Mouse (Mus musculus): ENCODE results near the gene Gm10647. TPM values are rescaled to one million over a fixed set of nuclear protein-coding genes. Genes with fewer than 3 reads are reported as not detected.
A peak's percentile ranks its signal among the peaks of the same experiment; 100 is the strongest.
"Not testable (repeated sequence)": the region's sequence is repeated elsewhere in the genome, so short reads cannot be mapped to it uniquely, and the experiment has no call there.

Gene Gm10647
- 0.10 and 0.17 TPM in 2 replicates for polyA plus RNA-seq (2012; rRNA removed)

DNA sequence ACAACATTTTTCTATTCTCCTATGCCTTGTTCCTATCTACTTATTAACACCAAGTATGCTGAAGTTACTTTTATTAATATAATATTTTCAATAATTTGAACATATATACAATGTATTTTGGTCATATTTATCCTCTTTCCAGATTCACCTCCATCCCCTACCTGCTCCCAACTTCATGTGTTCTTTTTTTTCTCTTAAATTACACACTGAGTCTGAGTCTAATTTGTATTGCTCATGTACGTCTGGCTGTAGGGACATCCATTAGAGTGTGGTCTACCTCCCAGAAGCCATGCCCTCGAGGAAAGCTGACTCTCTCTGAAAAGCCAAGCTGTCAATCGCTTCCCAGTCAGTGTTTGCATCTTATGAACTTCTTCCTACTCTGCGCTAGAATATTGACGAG is at the start of gene Gm10647:
Gm10647 (plus strand) TSS at position 301 of the 400 bp plus-strand sequence.
- Histone ChIP-seq H3K4me1 (ENCODE audit: control insufficient read depth, insufficient read depth, low read length) (peaks cover 3% of the 10 kb centered on the region; the same call in 1 of the 2 replicates), H3K4me3 (replicated peaks; ENCODE audit: extremely low read depth, low read depth, low read length) (peak within 1 kb of the TSS; percentile 78)
- no peak for TF ChIP-seq POLR2A (IDR thresholded peaks at IDR 0.05; ENCODE audit: borderline replicate concordance, extremely low read depth, low read depth, low read length)
- no peak for TF ChIP-seq CTCF (IDR thresholded peaks at IDR 0.05; ENCODE audit: insufficient read depth, low read length)
- WGBS: 77% methylated on average over 5 of the region's 5 CpGs
- DNase-seq: no peak

DNA sequence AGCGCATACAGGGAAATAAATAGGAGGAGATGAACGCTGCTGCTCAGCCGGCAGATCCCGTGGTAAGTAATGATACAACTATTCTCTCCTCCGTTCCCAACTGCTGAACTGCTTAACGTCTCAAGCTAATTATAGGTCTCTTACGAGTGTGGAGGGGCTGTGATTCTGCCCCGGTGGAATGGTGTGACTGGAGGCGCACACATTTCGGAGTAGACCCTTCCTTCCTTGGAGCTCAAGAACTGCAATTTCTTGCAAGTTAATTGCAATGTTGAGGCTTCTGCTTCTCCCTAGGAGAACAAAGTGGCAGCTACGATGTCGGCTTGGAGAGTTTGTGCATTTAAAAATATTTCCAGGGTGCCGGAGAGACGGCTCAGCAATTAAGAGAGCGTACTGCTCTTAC is 48.4 kb upstream of the Gm10647 start:
- no peak for TF ChIP-seq POLR2A (IDR thresholded peaks at IDR 0.05; ENCODE audit: borderline replicate concordance, extremely low read depth, low read depth, low read length)
- TF ChIP-seq CTCF (IDR thresholded peaks at IDR 0.05; ENCODE audit: insufficient read depth, low read length): no peak
- no peak for DNase-seq
- H3K4me1 ChIP-seq (ENCODE audit: control insufficient read depth, insufficient read depth, low read length): no peaks in the 10 kb centered on the region
- no peak overlapping the region for H3K4me3 ChIP-seq (replicated peaks; ENCODE audit: extremely low read depth, low read depth, low read length)
- WGBS: 88% methylated on average over 15 of the region's 15 CpGs

DNA sequence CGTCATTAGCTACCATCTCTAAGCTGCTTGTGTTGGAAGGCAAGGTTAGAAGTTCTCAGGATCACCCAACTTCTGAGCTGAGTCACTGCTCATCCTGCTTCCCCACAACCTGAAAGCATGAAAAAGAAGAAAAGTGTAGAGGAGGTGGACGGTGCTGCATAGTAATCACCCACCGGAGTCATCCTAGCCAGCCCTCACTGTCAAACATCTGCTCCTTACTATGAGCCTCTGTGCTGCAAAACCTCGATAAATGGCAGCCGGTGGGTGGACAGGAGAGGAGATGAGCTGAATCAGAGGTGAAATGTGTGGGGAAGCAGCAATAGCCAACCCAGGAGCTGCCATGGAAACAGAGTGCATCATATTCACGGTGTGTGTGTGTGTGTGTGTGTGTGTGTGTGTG is 44.0 kb upstream of the Gm10647 start:
- no peaks in the 10 kb centered on the region for H3K4me1 ChIP-seq (ENCODE audit: control insufficient read depth, insufficient read depth, low read length)
- 77% methylated on average over 6 of the region's 6 CpGs for WGBS
- no peak overlapping the region for H3K4me3 ChIP-seq (replicated peaks; ENCODE audit: extremely low read depth, low read depth, low read length)
- DNase-seq: no peak
- TF ChIP-seq CTCF (IDR thresholded peaks at IDR 0.05; ENCODE audit: insufficient read depth, low read length) (no peak), POLR2A (IDR thresholded peaks at IDR 0.05; ENCODE audit: borderline replicate concordance, extremely low read depth, low read depth, low read length) (no peak)

DNA sequence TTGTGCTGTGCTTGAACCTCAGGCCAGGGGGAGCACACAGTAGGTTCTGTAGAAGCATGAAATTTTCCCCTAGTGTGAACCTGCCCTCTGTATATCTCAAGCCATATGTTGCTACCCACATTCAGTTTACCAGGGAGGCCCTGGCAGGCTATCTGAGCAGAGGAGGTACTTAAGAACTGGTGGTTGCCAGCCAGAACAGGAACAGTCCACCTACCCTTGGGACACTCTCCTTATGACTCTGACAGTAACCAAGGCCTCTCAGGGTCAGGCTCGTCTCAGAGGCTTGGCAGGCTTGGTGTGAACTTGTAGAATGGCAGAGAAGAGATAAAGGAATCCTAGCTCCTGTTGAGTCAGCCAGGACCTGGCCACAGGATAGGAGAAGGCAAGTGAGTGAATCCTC is 35.8 kb upstream of the Gm10647 start:
- TF ChIP-seq POLR2A (IDR thresholded peaks at IDR 0.05; ENCODE audit: borderline replicate concordance, extremely low read depth, low read depth, low read length) (no peak), CTCF (IDR thresholded peaks at IDR 0.05; ENCODE audit: insufficient read depth, low read length) (no peak)
- DNase-seq: no peak
- 58% methylated on average over 1 of the region's 1 CpGs for WGBS
- no peaks in the 10 kb centered on the region for H3K4me1 ChIP-seq (ENCODE audit: control insufficient read depth, insufficient read depth, low read length)
- H3K4me3 ChIP-seq (replicated peaks; ENCODE audit: extremely low read depth, low read depth, low read length): no peak overlapping the region

DNA sequence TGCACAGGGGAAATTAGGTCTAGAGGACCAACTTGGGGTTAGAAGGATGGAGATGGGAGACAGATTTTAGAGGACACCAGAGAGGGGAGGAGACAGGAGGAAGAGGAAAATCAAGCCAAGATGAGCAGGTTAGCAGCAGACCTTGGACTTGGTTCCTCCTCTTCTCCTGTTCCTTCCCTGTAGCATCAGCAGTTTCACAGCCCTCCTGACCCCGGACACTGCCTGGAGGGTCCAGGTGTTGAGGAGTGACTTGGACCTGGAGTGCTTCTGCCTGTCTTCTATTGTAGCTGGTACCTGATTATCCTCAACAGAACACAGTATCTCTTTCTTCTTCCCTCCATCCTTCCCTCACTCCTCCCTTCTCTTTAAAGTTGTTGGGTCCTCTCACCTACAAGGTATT is 28.1 kb upstream of the Gm10647 start:
- Histone ChIP-seq H3K4me3 (replicated peaks; ENCODE audit: extremely low read depth, low read depth, low read length) (no peak overlapping the region), H3K4me1 (ENCODE audit: control insufficient read depth, insufficient read depth, low read length) (no peaks in the 10 kb centered on the region)
- no peak for TF ChIP-seq POLR2A (IDR thresholded peaks at IDR 0.05; ENCODE audit: borderline replicate concordance, extremely low read depth, low read depth, low read length)
- TF ChIP-seq CTCF (IDR thresholded peaks at IDR 0.05; ENCODE audit: insufficient read depth, low read length): no peak
- 93% methylated on average over 1 of the region's 1 CpGs for WGBS
- DNase-seq: no peak

DNA sequence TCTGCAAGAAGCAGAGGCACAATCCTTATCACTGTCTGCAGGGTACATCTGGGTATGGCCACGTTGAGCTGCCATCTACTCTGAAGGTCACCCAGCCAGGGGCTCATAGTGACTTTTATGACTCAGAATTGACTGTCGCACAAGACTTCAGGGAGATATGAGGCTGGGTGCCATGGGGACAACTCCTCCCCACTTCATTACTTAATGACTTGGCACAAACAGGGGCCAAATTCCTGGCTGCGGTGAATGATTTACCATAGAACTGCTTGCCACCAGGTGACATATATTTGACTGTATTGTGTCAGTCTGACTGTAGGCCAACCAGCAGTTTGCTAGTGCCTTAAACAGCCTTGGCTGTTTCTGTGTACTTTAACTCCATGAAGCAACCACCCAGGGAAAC is 27.6 kb upstream of the Gm10647 start:
- peak; percentile 4 for DNase-seq
- Histone ChIP-seq H3K4me1 (ENCODE audit: control insufficient read depth, insufficient read depth, low read length) (no peaks in the 10 kb centered on the region), H3K4me3 (replicated peaks; ENCODE audit: extremely low read depth, low read depth, low read length) (no peak overlapping the region)
- no peak for TF ChIP-seq CTCF (IDR thresholded peaks at IDR 0.05; ENCODE audit: insufficient read depth, low read length)
- TF ChIP-seq POLR2A (IDR thresholded peaks at IDR 0.05; ENCODE audit: borderline replicate concordance, extremely low read depth, low read depth, low read length): no peak
- WGBS: 42% methylated on average over 3 of the region's 3 CpGs

DNA sequence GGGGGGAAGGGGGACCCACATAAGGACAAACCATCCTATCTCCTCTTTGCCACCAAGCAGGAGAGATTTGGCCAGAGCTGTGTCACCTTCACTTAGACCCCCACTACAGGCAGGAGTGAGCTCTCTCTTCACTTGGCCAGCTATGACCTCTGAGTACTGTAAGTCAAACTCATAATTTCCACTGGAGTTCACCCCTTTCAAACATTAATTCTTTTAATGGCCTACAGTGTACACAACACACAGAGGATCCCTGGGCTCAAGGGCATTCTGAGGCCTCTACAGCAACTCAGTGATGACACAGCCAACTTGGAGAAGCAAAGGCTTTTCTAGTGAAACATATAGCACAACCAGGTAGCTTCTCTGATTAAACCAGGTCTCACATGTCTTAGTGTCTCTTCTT is 26.1 kb upstream of the Gm10647 start:
- DNase-seq: no peak

DNA sequence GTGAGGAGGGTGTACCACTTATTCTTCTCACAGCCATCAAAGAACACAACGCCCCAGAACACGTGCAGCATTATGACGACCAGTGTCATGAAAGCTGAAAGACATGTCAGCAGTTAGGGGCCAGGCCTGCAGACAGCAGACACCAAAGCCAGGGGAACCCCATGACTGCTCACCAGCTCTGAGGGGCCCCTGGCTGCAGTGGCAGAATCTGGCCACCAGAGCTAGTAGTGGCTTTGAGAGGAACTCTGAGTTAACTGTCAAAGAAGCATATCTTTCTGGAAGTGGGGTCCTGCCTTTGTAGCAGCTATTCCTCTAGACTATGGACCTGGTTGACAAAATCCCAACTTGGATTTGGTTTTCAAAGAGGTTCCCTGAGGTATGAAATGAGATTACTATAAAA is 12.3 kb upstream of the Gm10647 start:
- H3K4me1 ChIP-seq (ENCODE audit: control insufficient read depth, insufficient read depth, low read length); H3K4me3 ChIP-seq (replicated peaks; ENCODE audit: extremely low read depth, low read depth, low read length); DNase-seq: not testable (repeated sequence)
- WGBS: 79% methylated on average over 2 of the region's 3 CpGs

More for the DNA sequence above, 26.1 kb upstream of the Gm10647 start:
- no peak overlapping the region for H3K4me3 ChIP-seq (replicated peaks; ENCODE audit: extremely low read depth, low read depth, low read length)
- TF ChIP-seq POLR2A (IDR thresholded peaks at IDR 0.05; ENCODE audit: borderline replicate concordance, extremely low read depth, low read depth, low read length): no peak
- no peak for TF ChIP-seq CTCF (IDR thresholded peaks at IDR 0.05; ENCODE audit: insufficient read depth, low read length)
- H3K4me1 ChIP-seq (ENCODE audit: control insufficient read depth, insufficient read depth, low read length): no peaks in the 10 kb centered on the region

DNA sequence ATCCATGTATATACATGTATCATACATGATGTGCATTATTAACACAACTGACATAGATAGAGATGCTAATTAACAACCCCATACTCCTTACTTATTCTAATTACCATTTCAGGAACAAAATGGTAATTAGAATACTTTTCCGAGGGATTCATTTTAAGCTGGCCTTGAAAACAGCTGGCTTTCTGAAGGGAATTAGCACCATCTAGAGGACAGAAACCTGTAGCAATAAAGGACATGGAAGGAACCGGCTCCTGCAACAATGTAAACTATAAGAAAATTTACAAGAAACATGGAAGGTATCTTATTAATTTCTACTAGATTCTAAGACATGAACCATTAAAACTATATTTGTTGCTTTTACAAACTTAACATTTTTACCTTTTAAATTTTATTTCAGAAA is 9.0 kb upstream of the Gm10647 start:
- no peak for DNase-seq
- H3K4me1 ChIP-seq (ENCODE audit: control insufficient read depth, insufficient read depth, low read length): no peaks in the 10 kb centered on the region
- TF ChIP-seq POLR2A (IDR thresholded peaks at IDR 0.05; ENCODE audit: borderline replicate concordance, extremely low read depth, low read depth, low read length) (no peak), CTCF (IDR thresholded peaks at IDR 0.05; ENCODE audit: insufficient read depth, low read length) (no peak)
- WGBS: 12% methylated on average over 2 of the region's 2 CpGs
- no peak overlapping the region for H3K4me3 ChIP-seq (replicated peaks; ENCODE audit: extremely low read depth, low read depth, low read length)

DNA sequence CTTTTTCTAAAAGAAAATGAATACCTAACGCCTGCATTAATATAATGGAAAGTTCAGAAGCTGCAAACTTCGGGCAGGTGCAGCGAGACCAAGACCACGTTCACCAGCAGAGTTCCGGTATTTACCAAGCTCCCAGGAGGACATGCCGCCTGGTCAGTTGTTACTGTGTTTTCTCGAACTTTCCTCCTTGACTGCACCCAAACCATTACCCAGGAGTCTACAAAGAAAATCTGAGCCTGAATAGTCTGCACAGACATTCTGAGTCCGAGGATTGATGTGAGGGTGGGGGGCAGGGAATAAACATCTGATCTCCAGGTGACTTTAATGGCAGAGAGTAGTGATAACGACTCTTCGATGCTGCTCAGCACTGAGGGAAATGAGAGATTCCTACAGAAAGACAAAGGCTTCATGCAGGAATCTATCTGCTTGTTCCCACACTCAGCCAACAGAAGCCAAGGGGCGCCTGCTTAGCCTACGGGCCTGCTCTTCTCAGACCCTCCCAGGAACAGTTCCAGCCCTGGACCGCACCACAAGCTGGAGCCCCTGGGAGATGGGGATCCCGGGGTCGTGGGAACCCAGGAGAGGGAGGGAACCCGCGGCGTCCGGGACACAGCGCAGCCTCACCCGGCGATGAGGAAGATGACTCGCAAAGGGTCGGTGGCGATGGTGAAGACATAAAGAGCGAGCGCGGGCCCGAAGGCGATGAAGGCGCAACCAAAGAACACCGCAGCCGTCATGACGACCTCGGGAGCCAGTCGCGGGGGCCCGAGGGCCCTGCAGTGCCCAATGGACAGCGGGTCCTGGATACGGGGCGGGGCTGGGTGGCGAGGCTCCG is 2.0 kb upstream of the Gm10647 start:
- WGBS: 2% methylated on average over 43 of the region's 43 CpGs
- Histone ChIP-seq H3K4me3 (replicated peaks; ENCODE audit: extremely low read depth, low read depth, low read length) (peak overlapping the region; percentile 88), H3K4me1 (ENCODE audit: control insufficient read depth, insufficient read depth, low read length) (peaks cover 3% of the 10 kb centered on the region; the same call in 1 of the 2 replicates)
- DNase-seq: no peak
- TF ChIP-seq POLR2A (IDR thresholded peaks at IDR 0.05; ENCODE audit: borderline replicate concordance, extremely low read depth, low read depth, low read length): no peak; the same call in none of the 2 replicates
- no peak for TF ChIP-seq CTCF (IDR thresholded peaks at IDR 0.05; ENCODE audit: insufficient read depth, low read length)

Data from lung, adult 2 months (tissue).